Mouse (Mus musculus) testis, adult 2 months (tissue): ENCODE data around the gene Utp4.

Experiments
- CTCF ChIP-seq: fragments of 200-500 bp; IDR thresholded peaks from 2 replicates; pipeline ENCODE4 v1.5.1; 2012; ENCODE audit warnings: low read depth, mild to moderate bottlenecking, inconsistent platforms, low read length, moderate library complexity; ENCODE audit not compliant: control insufficient read depth, insufficient read depth, insufficient replicate concordance
- POLR2A ChIP-seq: fragments of 200-500 bp; IDR thresholded peaks from 2 replicates; pipeline ENCODE4 v1.6.1; 2012; ENCODE audit warnings: low read depth, mild to moderate bottlenecking, inconsistent platforms, low read length, moderate library complexity; ENCODE audit not compliant: control insufficient read depth

DNA sequence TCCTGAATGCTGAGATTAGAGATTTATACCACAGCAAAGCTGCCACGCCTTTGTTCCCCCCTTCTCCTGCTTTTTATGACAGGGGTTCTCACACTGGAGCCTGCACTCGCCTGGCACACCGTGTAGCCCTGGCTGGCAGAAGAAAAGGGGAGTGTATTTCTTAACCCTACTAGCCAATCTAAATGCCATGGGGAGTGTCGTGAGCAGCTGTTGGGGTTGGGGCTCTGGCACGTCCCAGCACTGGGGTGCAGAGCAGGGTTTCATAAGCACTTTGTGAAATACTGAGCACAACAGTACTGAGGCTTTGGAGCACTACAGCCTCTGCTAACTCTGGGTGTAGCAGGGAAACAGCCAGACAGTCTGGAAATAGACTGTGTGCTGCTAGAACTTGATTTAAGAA, 6.0 kb downstream of the Utp4 start:
- no peak for TF ChIP-seq CTCF
- TF ChIP-seq POLR2A = no peak
